Mouse (Mus musculus) C2C12 (cell line): ENCODE data around the gene Togaram1. TPM values are rescaled to one million over a fixed set of nuclear protein-coding genes. Genes with fewer than 3 reads are reported as not detected.

Source experiments
- H3K27me3 ChIP-seq: one replicate; pipeline ENCODE4 v1.6.1; 2011; ENCODE audit not compliant: control insufficient read depth, insufficient read depth, insufficient read length
- H3K36me3 ChIP-seq: one replicate; pipeline ENCODE4 v1.6.1; 2011; ENCODE audit not compliant: control insufficient read depth, insufficient read depth
- H3K4me3 ChIP-seq: one replicate; pipeline ENCODE4 v1.5.1; 2011; ENCODE audit warnings: mild to moderate bottlenecking, control low read depth; ENCODE audit not compliant: poor library complexity, insufficient read depth, severe bottlenecking
- H3K79me2 ChIP-seq: one replicate; pipeline ENCODE4 v1.6.1; 2011; ENCODE audit not compliant: control insufficient read depth, insufficient read depth
- H3K79me3 ChIP-seq: one replicate; pipeline ENCODE4 v1.6.1; 2011; ENCODE audit warnings: low read depth, control low read depth
- H3ac ChIP-seq: one replicate; pipeline ENCODE3; 2011; ENCODE audit warnings: low read depth; ENCODE audit not compliant: control insufficient read depth, insufficient read length
- CEBPB ChIP-seq: IDR thresholded peaks from one replicate; pipeline ENCODE4 v1.6.1; 2011; ENCODE audit warnings: low read depth, mild to moderate bottlenecking, control low read depth, moderate library complexity
- CTCF ChIP-seq: IDR thresholded peaks from one replicate; pipeline ENCODE4 v1.5.1; 2011; ENCODE audit not compliant: control insufficient read depth, insufficient read depth, insufficient read length
- FOSL1 ChIP-seq: IDR thresholded peaks from one replicate; pipeline ENCODE4 v1.8.0; 2011; ENCODE audit warnings: mild to moderate bottlenecking, low read length; ENCODE audit not compliant: poor library complexity, insufficient read depth, severe bottlenecking
- MAX ChIP-seq: IDR thresholded peaks from one replicate; pipeline ENCODE4 v1.6.1; 2011; ENCODE audit warnings: mild to moderate bottlenecking, control low read depth
- MYOD1 ChIP-seq: IDR thresholded peaks from one replicate; pipeline ENCODE4 v1.6.1; 2011; ENCODE audit warnings: low read depth; ENCODE audit not compliant: control insufficient read depth, insufficient read length
- MYOG ChIP-seq: IDR thresholded peaks from one replicate; pipeline ENCODE4 v1.6.1; 2011; ENCODE audit not compliant: control insufficient read depth, insufficient read length; ENCODE audit errors: extremely low read depth
- USF1 ChIP-seq: IDR thresholded peaks from one replicate; pipeline ENCODE4 v1.6.1; 2011; ENCODE audit warnings: low read depth, mild to moderate bottlenecking, control low read depth, moderate library complexity
- polyA plus RNA-seq: library from polyadenylated mRNA; unstranded; fragments of >200 nt; fragmentation: generic; extraction: Trizol; gene quantifications from one replicate; pipeline ENCODE4 v1.2.1, GENCODE M21; 2012; ENCODE audit warnings: missing spikeins

Togaram1 gene
- polyA plus RNA-seq, 1 experiment, result 3.9 TPM

- no peaks in the 10 kb centered on the region for H3K27me3 ChIP-seq
- peaks cover 16% of the 10 kb centered on the region for H3K36me3 ChIP-seq
- H3K4me3 ChIP-seq, result peak within 1 kb of the TSS; percentile 56
- peaks cover 51% of the 10 kb centered on the region for H3K79me3 ChIP-seq
- peak within 1 kb of the TSS; percentile 78 for H3ac ChIP-seq
- peaks cover 53% of the 10 kb centered on the region for H3K79me2 ChIP-seq
- TF ChIP-seq USF1, result peak; percentile 97
- no peak for TF ChIP-seq FOSL1
These were observed 70.7 kb downstream of the Togaram1 start, which contains the start of gene Prpf39 for GRCm38 (mm10) chr12:65036190-65036870. Gene Prpf39 (plus strand): TSS chr12:65036333.

GRCm38 (mm10) chr12:65036892-65037545 lies 71.4 kb downstream of the Togaram1 start:
- no peak for TF ChIP-seq MAX
- TF ChIP-seq FOSL1, result no peak
- TF ChIP-seq MYOD1, result no peak
- TF ChIP-seq CEBPB, result no peak
- no peak for TF ChIP-seq MYOG
- TF ChIP-seq CTCF, result no peak
- no peak for TF ChIP-seq USF1
- peaks cover 58% of the 10 kb centered on the region for H3K79me3 ChIP-seq
- H3K36me3 ChIP-seq, result peaks cover 23% of the 10 kb centered on the region
- peak overlapping the region; percentile 56 for H3K4me3 ChIP-seq
- peaks cover 60% of the 10 kb centered on the region for H3K79me2 ChIP-seq
- H3ac ChIP-seq, result peak overlapping the region; percentile 13
- H3K27me3 ChIP-seq, result no peaks in the 10 kb centered on the region

DNA sequence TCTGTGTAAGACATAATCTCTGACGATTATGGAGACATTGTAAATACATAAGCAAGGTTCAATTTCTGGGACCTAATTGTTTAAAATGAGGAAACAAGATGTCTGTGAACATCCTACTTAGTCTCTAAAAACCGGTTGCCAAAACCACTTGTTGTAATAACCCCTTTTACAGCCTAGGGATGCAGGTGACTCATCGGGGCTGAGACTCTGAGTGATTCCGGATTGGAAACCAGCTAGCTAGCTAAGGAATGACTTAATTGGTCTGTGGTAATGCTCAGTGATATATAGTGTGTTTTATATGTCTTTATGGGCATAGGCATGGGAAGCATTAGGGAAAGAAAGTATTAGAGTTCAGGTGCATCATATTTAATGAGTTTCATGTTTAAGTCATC lies 71.9 kb downstream of the Togaram1 start:
- TF ChIP-seq MAX, result no peak
- TF ChIP-seq MYOD1, result no peak
- peak; percentile 32 for TF ChIP-seq FOSL1
- TF ChIP-seq CTCF, result no peak
- peak overlapping the region; percentile 56 for H3K4me3 ChIP-seq
- no peaks in the 10 kb centered on the region for H3K27me3 ChIP-seq

GRCm38 (mm10) chr12:65048799-65049198 lies 83.2 kb downstream of the Togaram1 start:
- no peak for TF ChIP-seq CEBPB
- no peak for TF ChIP-seq FOSL1
- no peak for TF ChIP-seq USF1
- no peak for TF ChIP-seq CTCF
- no peak for TF ChIP-seq MYOD1
- no peak for TF ChIP-seq MAX
- TF ChIP-seq MYOG, result no peak
- Histone ChIP-seq H3K79me3 (peaks cover 38% of the 10 kb centered on the region), H3ac (no peak overlapping the region), H3K4me3 (no peak overlapping the region), H3K36me3 (peaks cover 93% of the 10 kb centered on the region), H3K27me3 (no peaks in the 10 kb centered on the region), H3K79me2 (peaks cover 79% of the 10 kb centered on the region)

More for the DNA sequence above, 71.9 kb downstream of the Togaram1 start:
- Histone ChIP-seq H3ac (no peak overlapping the region), H3K79me2 (peaks cover 65% of the 10 kb centered on the region), H3K79me3 (peaks cover 63% of the 10 kb centered on the region), H3K36me3 (peaks cover 28% of the 10 kb centered on the region)

- Histone ChIP-seq H3ac (no peak overlapping the region), H3K79me2 (no peaks in the 10 kb centered on the region), H3K79me3 (peaks cover 4% of the 10 kb centered on the region), H3K4me3 (no peak overlapping the region), H3K27me3 (no peaks in the 10 kb centered on the region), H3K36me3 (peaks cover 98% of the 10 kb centered on the region)
- TF ChIP-seq MAX, result no peak
- no peak for TF ChIP-seq USF1
- TF ChIP-seq CEBPB, result no peak
- no peak for TF ChIP-seq MYOD1
- TF ChIP-seq CTCF, result no peak
- no peak for TF ChIP-seq FOSL1
- no peak for TF ChIP-seq MYOG
These were observed 92.6 kb downstream of the Togaram1 start for GRCm38 (mm10) chr12:65058203-65058602.
